Mouse (Mus musculus) MEL (cell line): ENCODE measurements around the gene Pi4k2b. TPM values are rescaled to one million over a fixed set of nuclear protein-coding genes. Genes with fewer than 3 reads are reported as not detected.
"Not testable (repeated sequence)": the region's sequence is repeated elsewhere in the genome, so short reads cannot be mapped to it uniquely, and the experiment has no call there.

Experiments
- DNase-seq: peaks from one replicate; pipeline ENCODE4 v3.0.0; 2011; ENCODE audit warnings: low read depth, low spot score
- H3K27ac ChIP-seq: 2 replicates; pipeline ENCODE4 v1.5.1; 2012; ENCODE audit warnings: low read depth, mild to moderate bottlenecking, control low read depth, low read length, moderate library complexity; ENCODE audit not compliant: control insufficient read depth
- H3K27me3 ChIP-seq, 2 experiments: fragments of 150-350 bp in 1 of 2; sonication (generic) in 1 of 2; 2 replicates each; pipeline ENCODE4 v1.6.1; 2012; ENCODE audit warnings: low read length in 2 of 2, mild to moderate bottlenecking in 2 of 2, improper control_type of control experiment in 1 of 2, moderate library complexity in 1 of 2; ENCODE audit not compliant: insufficient read depth in 2 of 2, control insufficient read depth in 1 of 2
- H3K36me3 ChIP-seq, 2 experiments: 2 replicates each; pipeline ENCODE4 v1.6.1; 2012 to 2014; ENCODE audit warnings: low read length in 2 of 2, improper control_type of control experiment in 1 of 2, inconsistent platforms in 1 of 2, mild to moderate bottlenecking in 1 of 2; ENCODE audit not compliant: insufficient read depth in 2 of 2, control insufficient read depth in 1 of 2
- H3K4me1 ChIP-seq, 2 experiments: fragments of 150-350 bp in 1 of 2; sonication (generic) in 1 of 2; 2 replicates each; pipeline ENCODE4 v1.6.1; 2012; ENCODE audit warnings: low read length in 2 of 2, improper control_type of control experiment in 1 of 2, mild to moderate bottlenecking in 1 of 2; ENCODE audit not compliant: insufficient read depth in 2 of 2, control insufficient read depth in 1 of 2
- H3K4me3 ChIP-seq, 2 experiments: fragments of 150-350 bp in 1 of 2; sonication (generic) in 1 of 2; 2 replicates each; pipeline ENCODE4 v1.5.1; 2012; ENCODE audit warnings: low read depth in 2 of 2, low read length in 2 of 2, mild to moderate bottlenecking in 2 of 2, moderate library complexity in 2 of 2, control low read depth in 1 of 2, improper control_type of control experiment in 1 of 2; ENCODE audit not compliant: control insufficient read depth in 1 of 2, insufficient read depth in 1 of 2
- H3K79me2 ChIP-seq: 2 replicates; pipeline ENCODE4 v1.6.1; 2012; ENCODE audit warnings: mild to moderate bottlenecking, low read length, moderate library complexity; ENCODE audit not compliant: control insufficient read depth, poor library complexity, insufficient read depth
- H3K9ac ChIP-seq: 2 replicates; pipeline ENCODE4 v1.6.1; 2012; ENCODE audit warnings: low read depth, mild to moderate bottlenecking, control low read depth, low read length, moderate library complexity; ENCODE audit not compliant: control insufficient read depth, poor library complexity, severe bottlenecking
- H3K9me3 ChIP-seq: fragments of 150-350 bp; sonication (generic); replicated peaks from 2 replicates; pipeline ENCODE4 v1.6.1; 2012; ENCODE audit warnings: mild to moderate bottlenecking, low read length, improper control_type of control experiment, moderate library complexity; ENCODE audit not compliant: insufficient read depth
- CHD1 ChIP-seq: IDR thresholded peaks from 2 replicates; pipeline ENCODE4 v1.6.1; 2012; ENCODE audit warnings: low read depth, mild to moderate bottlenecking, inconsistent platforms, low read length, improper control_type of control experiment
- CHD2 ChIP-seq: IDR thresholded peaks from 2 replicates; pipeline ENCODE4 v1.6.1; 2011; ENCODE audit warnings: low read length, improper control_type of control experiment
- CTCF ChIP-seq, 3 experiments: IDR thresholded peaks in 2 of 3; conservative IDR thresholded peaks in 1 of 3; 2 replicates each; pipeline ENCODE4 v1.5.1; 2011 to 2012; ENCODE audit warnings: low read length in 3 of 3, low read depth in 2 of 3, mild to moderate bottlenecking in 2 of 3, improper control_type of control experiment in 1 of 3, inconsistent platforms in 1 of 3, mixed read lengths in 1 of 3, moderate library complexity in 1 of 3; ENCODE audit not compliant: control insufficient read depth in 1 of 3, insufficient read depth in 1 of 3, poor library complexity in 1 of 3, severe bottlenecking in 1 of 3
- E2F4 ChIP-seq: IDR thresholded peaks from 2 replicates; pipeline ENCODE4 v1.6.1; 2011; ENCODE audit warnings: low read depth, low read length, improper control_type of control experiment, borderline replicate concordance
- ELF1 ChIP-seq: IDR thresholded peaks from 2 replicates; pipeline ENCODE4 v1.6.1; 2014; ENCODE audit warnings: low read depth, mild to moderate bottlenecking, inconsistent platforms, low read length, improper control_type of control experiment, moderate library complexity
- EP300 ChIP-seq, 2 experiments: IDR thresholded peaks; 2 replicates each; pipeline ENCODE4 v1.6.1; 2011; ENCODE audit warnings: improper control_type of control experiment in 2 of 2, low read length in 2 of 2, low read depth in 1 of 2, mild to moderate bottlenecking in 1 of 2
- ETS1 ChIP-seq: IDR thresholded peaks from 2 replicates; pipeline ENCODE4 v1.6.1; 2012; ENCODE audit warnings: low read depth, mild to moderate bottlenecking, inconsistent platforms, low read length, improper control_type of control experiment, moderate library complexity
- GABPA ChIP-seq: IDR thresholded peaks from 2 replicates; pipeline ENCODE4 v1.6.1; 2012; ENCODE audit warnings: low read depth, mild to moderate bottlenecking, inconsistent platforms, low read length, improper control_type of control experiment, moderate library complexity
- GATA1 ChIP-seq: IDR thresholded peaks from 2 replicates; pipeline ENCODE4 v1.6.1; 2011; ENCODE audit warnings: low read depth, low read length, improper control_type of control experiment
- HCFC1 ChIP-seq: IDR thresholded peaks from 2 replicates; pipeline ENCODE4 v1.6.1; 2012; ENCODE audit warnings: low read depth, mild to moderate bottlenecking, inconsistent platforms, low read length, improper control_type of control experiment, moderate library complexity
- JUND ChIP-seq: IDR thresholded peaks from 2 replicates; pipeline ENCODE4 v1.6.1; 2011; ENCODE audit warnings: low read depth, mild to moderate bottlenecking, improper control_type of control experiment, low read length
- MAX ChIP-seq: IDR thresholded peaks from 2 replicates; pipeline ENCODE4 v1.6.1; 2011; ENCODE audit warnings: low read length, improper control_type of control experiment
- MAZ ChIP-seq: IDR thresholded peaks from 2 replicates; pipeline ENCODE4 v1.6.1; 2012; ENCODE audit warnings: low read depth, mild to moderate bottlenecking, inconsistent platforms, low read length, improper control_type of control experiment
- MEF2A ChIP-seq: IDR thresholded peaks from 2 replicates; pipeline ENCODE4 v1.6.1; 2014; ENCODE audit warnings: low read depth, mild to moderate bottlenecking, inconsistent platforms, low read length, improper control_type of control experiment; ENCODE audit not compliant: poor library complexity, insufficient replicate concordance, severe bottlenecking; ENCODE audit errors: extremely low read depth
- MYC ChIP-seq: IDR thresholded peaks from 2 replicates; pipeline ENCODE4 v1.6.1; 2011; ENCODE audit warnings: low read depth, mild to moderate bottlenecking, low read length, improper control_type of control experiment, moderate library complexity
- NELFE ChIP-seq: IDR thresholded peaks from 2 replicates; pipeline ENCODE4 v1.6.1; 2011; ENCODE audit warnings: low read depth, low read length, improper control_type of control experiment
- POLR2A ChIP-seq, 2 experiments: IDR thresholded peaks; 2 replicates each; pipeline ENCODE4 v1.6.1; 2011 to 2012; ENCODE audit warnings: low read length in 2 of 2, mild to moderate bottlenecking in 2 of 2, control low read depth in 1 of 2, improper control_type of control experiment in 1 of 2, low read depth in 1 of 2, moderate library complexity in 1 of 2; ENCODE audit not compliant: control insufficient read depth in 1 of 2, insufficient read depth in 1 of 2, poor library complexity in 1 of 2
- POLR2AphosphoS2 ChIP-seq: IDR thresholded peaks from 2 replicates; pipeline ENCODE4 v1.6.1; 2011; ENCODE audit warnings: low read length, improper control_type of control experiment
- POLR2AphosphoS5 ChIP-seq: IDR thresholded peaks from 2 replicates; pipeline ENCODE4 v1.6.1; 2012; ENCODE audit warnings: low read depth, borderline replicate concordance, mild to moderate bottlenecking, inconsistent platforms, low read length, moderate library complexity, mixed read lengths
- RCOR1 ChIP-seq: IDR thresholded peaks from 2 replicates; pipeline ENCODE4 v1.6.1; 2012; ENCODE audit warnings: low read depth, mild to moderate bottlenecking, inconsistent platforms, low read length, improper control_type of control experiment
- SIN3A ChIP-seq: IDR thresholded peaks from 2 replicates; pipeline ENCODE4 v1.6.1; 2012; ENCODE audit warnings: low read length, improper control_type of control experiment, inconsistent platforms
- TAL1 ChIP-seq: IDR thresholded peaks from 2 replicates; pipeline ENCODE4 v1.6.1; 2012; ENCODE audit warnings: mild to moderate bottlenecking, inconsistent platforms, low read length, moderate library complexity, mixed read lengths
- TBP ChIP-seq: IDR thresholded peaks from 2 replicates; pipeline ENCODE4 v1.8.0; 2011; ENCODE audit warnings: low read depth, low read length, improper control_type of control experiment
- TCF12 ChIP-seq: IDR thresholded peaks from 2 replicates; pipeline ENCODE4 v1.6.1; 2014; ENCODE audit warnings: low read depth, mild to moderate bottlenecking, inconsistent platforms, low read length, improper control_type of control experiment, moderate library complexity
- ZC3H11A ChIP-seq: IDR thresholded peaks from 2 replicates; pipeline ENCODE4 v1.6.1; 2012; ENCODE audit warnings: low read depth, mild to moderate bottlenecking, inconsistent platforms, low read length, improper control_type of control experiment
- ZMIZ1 ChIP-seq: IDR thresholded peaks from 2 replicates; pipeline ENCODE4 v1.6.1; 2012; ENCODE audit warnings: low read depth, mild to moderate bottlenecking, inconsistent platforms, low read length, improper control_type of control experiment, moderate library complexity
- polyA plus RNA-seq, 2 experiments: library from polyadenylated mRNA; stranded (reverse) in 1 of 2; unstranded in 1 of 2; fragments of >175 nt in 1 of 2; fragments of >200 nt in 1 of 2; gene quantifications; 2 replicates each; pipeline versions ENCODE4 v1.2.1 to v1.2.4; 2012; ENCODE audit warnings: low replicate concordance in 2 of 2, low read depth in 1 of 2; ENCODE audit not compliant: insufficient read length in 2 of 2, insufficient read depth in 1 of 2, missing spikeins in 1 of 2
- total RNA-seq: library from RNA; depleted of rRNA; stranded (reverse); fragments of 300-350 nt; gene quantifications from 2 replicates; pipeline ENCODE4 v1.2.3, GENCODE M21; 2012

The Pi4k2b gene
- total and polyA plus RNA-seq, 3 experiments, result 10.4 to 11.0 TPM; not detected in 1

GRCm38 (mm10) chr5:52776466-52777354 lies 35.3 kb downstream of the Pi4k2b start:
- not testable (repeated sequence) for H3K9me3 ChIP-seq
- H3K4me3 ChIP-seq, result peak overlapping the region; percentile 18 to 40; a peak in 3 of 4 replicates
- peak overlapping the region; percentile 82 for H3K27ac ChIP-seq
- peak overlapping the region; percentile 35 for H3K9ac ChIP-seq
- peaks cover 20 to 28% of the 10 kb centered on the region in 2 experiments for H3K4me1 ChIP-seq
- TF ChIP-seq MAZ (0 out of 2 replicates have a peak, but pooled peaks have one; percentile 25), ETS1 (peak; percentile 87), RCOR1 (peak; percentile 55; the same call in 1 of the 2 replicates), TBP (peak; percentile 76), POLR2A (IDR thresholded peaks at IDR 0.05; ENCODE audit: control insufficient read depth in 1 of 2, insufficient read depth in 1 of 2, low read depth in 1 of 2, low read length in 2 of 2, poor library complexity in 1 of 2) (peak in 1 of 2 experiments; percentile 51; a peak in 2 of 4 replicates), TAL1 (peak; percentile 94), MYC (peak; percentile 98), MAX (peak; percentile 93), SIN3A (peak; percentile 47), HCFC1 (peak; percentile 62), NELFE (peak; percentile 40; the same call in 1 of the 2 replicates), TCF12 (peak; percentile 93), EP300 (IDR thresholded peaks at IDR 0.05; ENCODE audit: low read depth in 1 of 2, low read length in 2 of 2) (peak; percentile 90 to 92), GATA1 (peak; percentile 94), ELF1 (0 out of 2 replicates have a peak, but pooled peaks have one; percentile 19)
- TF ChIP-seq, all 39 proteins: peak for 15; not testable (repeated sequence) for 24
- H3K27me3 ChIP-seq, H3K79me2 ChIP-seq: not testable (repeated sequence)
- peaks cover 0 to 31% of the 10 kb centered on the region in 2 experiments; a peak in 2 of 4 replicates for H3K36me3 ChIP-seq
- DNase-seq, result peak; percentile 93

DNA sequence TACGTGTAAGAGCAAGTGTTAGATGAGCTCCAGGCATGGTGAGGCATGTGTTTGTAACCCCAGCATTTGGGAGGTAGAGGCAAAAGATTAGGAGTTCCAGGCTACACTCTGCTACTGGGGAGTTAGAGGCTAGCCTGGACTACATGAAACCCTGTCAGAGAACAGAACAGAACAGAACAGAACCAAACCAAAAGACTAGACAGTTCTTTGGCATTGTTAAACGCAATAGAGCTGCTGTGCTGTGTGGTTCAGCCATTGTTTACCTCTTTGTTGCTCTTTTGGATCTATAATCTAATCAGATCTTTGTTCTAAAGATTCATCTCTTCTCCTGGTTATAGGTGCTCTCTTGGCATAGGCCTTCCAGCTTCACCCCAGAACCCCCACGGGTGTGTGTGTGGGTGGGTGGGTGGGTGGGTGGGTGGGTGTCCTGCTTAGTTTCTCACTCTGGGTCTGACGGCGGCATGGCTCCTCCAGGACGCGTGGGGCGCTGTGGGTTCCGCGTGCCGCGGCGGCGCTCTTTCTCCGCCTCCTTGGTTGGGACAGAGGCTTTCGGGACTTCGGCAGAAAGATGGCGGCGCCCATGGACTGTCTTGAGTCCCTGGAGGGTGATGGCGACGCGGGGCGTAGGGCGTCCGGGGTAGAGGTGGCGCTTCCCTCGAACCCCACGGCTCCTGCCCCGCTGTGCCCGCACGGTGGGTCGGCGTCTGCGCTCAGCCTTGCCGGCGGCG lies 41.3 kb downstream of the Pi4k2b start:
- no peaks in the 10 kb centered on the region for H3K27me3 ChIP-seq
- TF ChIP-seq JUND (no peak), SIN3A (no peak), E2F4 (no peak), CHD2 (no peak), GABPA (no peak), RCOR1 (no peak), ETS1 (no peak), CHD1 (no peak), POLR2AphosphoS5 (no peak), ZMIZ1 (no peak), HCFC1 (no peak), MAX (no peak), CTCF (IDR thresholded peaks at IDR 0.05 in 2 of 3, conservative IDR thresholded peaks at IDR 0.05 in 1 of 3; ENCODE audit: control insufficient read depth in 1 of 3, insufficient read depth in 1 of 3, low read depth in 2 of 3, low read length in 3 of 3, poor library complexity in 1 of 3, severe bottlenecking in 1 of 3) (no peak), MEF2A (no peak), EP300 (IDR thresholded peaks at IDR 0.05; ENCODE audit: low read depth in 1 of 2, low read length in 2 of 2) (no peak), POLR2AphosphoS2 (no peak), ZC3H11A (no peak), MAZ (no peak), MYC (no peak)

More for the DNA sequence above, 41.3 kb downstream of the Pi4k2b start:
- Histone ChIP-seq H3K4me3 (no peak overlapping the region), H3K36me3 (peaks cover 0 to 19% of the 10 kb centered on the region in 2 experiments; a peak in 2 of 4 replicates), H3K9ac (no peak overlapping the region), H3K9me3 (no peaks in the 10 kb centered on the region), H3K27ac (no peak overlapping the region), H3K79me2 (no peaks in the 10 kb centered on the region), H3K4me1 (peaks cover 17% of the 10 kb centered on the region in 2 experiments)
- no peak for DNase-seq
